Mouse (Mus musculus) spleen, postnatal 10 days (tissue): ENCODE measurements around the gene Mif4gd.

Experiments
- DNase-seq, 2 experiments: peaks; one replicate each; pipeline ENCODE4 v3.0.0; 2021 to 2022; ENCODE audit warnings: low spot score in 2 of 2

Mif4gd gene

GRCm38 (mm10) chr11:115632862-115633261, 20.1 kb upstream of the Mif4gd start:
- no peak for DNase-seq

DNA sequence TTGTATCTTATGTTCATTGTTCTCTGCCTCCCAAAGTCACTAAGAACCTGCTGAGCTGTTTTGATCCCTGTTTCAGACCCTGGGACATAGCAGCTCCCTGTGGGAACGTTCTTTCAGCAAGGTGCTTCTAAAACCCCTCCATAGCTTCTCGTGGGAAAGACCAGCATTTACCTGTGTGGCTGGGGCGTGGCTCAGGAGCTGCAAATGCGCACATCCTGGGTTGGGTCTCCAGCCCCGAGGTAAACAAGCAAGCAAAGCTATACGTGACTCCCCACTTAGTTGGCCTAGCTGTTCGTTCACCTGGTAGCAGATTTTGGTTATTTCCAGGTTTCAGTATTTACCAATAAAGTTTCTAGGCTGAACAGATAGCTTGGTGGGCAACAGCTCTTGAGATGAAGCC, 19.5 kb upstream of the Mif4gd start:
- DNase-seq = no peak

DNA sequence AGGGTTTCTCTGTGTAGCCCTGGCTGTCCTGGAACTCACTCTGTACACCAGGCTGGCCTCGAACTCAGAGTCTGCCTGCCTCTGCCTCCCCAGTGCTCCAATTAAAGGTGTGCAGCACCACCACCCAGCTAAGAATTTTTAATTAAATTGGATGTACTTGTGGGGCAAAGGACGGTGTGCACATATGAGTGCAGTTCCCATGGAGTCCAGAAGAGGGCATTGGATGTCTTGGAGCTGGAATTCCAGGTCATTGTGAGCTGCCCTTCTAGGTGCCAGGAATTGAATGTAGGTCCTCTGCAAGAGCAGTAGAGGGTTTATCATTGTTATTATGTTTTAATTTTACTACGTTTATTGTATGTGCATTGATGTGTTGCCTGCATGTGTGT, 18.7 kb upstream of the Mif4gd start:
- peak in 1 of 2 experiments; percentile 49 for DNase-seq

- DNase-seq = peak; percentile 44 to 80
Measured at GRCm38 (mm10) chr11:115630532-115631504, 18.0 kb upstream of the Mif4gd start.

DNA sequence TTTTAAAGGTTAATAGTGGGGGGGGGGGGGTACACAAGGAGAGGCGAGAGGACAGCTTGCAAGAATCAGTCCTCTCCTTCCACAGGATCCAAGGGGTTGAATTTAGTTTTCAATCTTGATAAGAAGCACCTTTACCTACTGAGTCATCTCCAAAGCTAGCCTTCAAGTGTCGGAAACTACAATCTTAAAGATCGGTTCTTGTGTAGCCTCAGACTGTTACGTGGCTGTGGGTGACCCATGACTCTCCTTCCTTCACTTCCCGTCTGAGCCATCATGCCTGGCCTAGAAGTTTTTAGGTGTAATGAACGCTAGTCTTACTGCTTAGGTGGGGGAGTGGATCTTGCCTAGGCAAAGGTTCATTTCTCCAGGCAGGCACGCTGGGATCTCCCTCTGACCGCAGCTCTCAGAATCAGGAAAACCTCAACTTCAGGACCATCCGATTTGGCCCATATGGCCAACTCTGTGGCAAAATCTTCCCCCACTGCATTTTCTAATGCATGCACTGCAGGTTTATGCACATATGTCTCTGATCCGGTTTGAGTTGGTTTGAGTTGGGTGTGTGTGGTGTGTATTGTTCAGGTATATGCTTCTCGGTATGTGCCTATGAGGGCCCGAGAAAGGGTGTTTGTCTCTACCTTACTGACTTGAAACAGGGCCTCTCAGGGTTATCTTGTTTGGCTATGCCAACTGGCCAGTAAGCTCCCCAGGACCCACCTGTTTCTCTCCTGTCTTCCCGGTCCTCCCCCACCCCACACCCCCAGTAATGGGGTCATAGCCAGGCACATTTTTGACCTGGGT, 17.2 kb upstream of the Mif4gd start:
- no peak for DNase-seq

DNA sequence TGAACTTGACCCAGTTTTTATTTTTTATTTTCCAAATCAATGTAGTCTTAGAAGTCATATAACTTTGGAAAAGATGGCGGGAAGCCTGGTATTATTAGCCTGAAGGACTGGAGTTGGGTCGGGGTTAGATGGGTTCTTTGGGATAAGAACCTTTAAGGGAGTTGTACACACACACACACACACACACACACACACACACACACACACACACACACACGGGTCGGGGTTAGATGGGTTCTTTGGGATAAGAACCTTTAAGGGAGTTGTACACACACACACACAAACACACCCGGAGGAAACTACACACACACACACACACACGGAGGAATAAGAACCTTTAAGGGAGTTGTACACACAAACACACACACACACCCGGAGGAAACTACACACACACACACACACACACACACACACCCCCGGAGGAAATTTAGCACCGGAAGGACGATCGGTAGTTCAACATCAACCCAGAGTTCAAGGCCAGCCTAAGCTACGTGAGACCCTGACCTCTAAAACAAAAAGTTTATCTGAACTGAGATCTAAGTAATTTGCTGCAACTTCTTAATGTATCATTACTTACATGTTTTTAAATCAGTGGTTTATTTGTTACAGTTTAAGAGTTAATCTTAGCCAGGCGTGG, 15.8 kb upstream of the Mif4gd start:
- DNase-seq = no peak

DNA sequence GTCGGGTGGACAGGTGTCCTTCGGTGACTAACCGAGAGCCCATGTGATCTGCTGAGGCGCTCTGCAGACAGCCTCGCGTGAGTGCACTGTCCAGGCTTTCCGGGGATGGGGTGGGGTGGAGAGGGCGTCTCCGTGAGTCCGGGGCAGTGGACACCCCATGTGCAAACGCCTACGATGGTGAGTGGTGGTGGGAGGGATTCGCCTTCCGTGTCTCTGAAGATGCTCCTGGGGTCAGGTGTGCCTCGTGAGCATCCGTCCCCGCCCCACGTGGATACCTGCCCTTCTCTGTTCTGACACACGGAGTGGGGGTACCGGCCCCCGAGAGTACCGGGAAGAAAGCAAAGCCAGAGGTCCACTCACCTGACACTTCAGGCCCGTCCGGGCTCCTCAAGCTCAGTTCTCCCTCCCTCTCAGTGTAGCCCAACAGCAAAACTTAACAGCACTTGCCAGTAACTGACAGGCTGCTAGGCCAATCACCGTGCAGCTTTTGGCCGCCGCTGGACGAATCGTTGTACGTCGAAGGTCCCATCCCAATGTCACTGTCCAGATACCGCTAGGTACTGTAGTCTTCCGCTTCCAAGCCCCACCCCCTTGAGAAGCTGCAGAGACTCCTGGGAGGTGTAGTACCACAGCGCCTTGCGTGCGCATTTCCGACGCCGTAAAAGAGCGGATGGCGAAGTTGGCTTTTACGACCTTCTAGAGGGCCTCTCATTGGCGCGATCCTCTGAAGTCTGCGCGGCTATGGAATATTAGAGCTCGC, 15.1 kb upstream of the Mif4gd start, which contains the start of gene Slc25a19:
TSS of gene Slc25a19 (minus strand) at position 591 of the 760 bp plus-strand sequence.
- DNase-seq = peak; percentile 97 to 99

DNA sequence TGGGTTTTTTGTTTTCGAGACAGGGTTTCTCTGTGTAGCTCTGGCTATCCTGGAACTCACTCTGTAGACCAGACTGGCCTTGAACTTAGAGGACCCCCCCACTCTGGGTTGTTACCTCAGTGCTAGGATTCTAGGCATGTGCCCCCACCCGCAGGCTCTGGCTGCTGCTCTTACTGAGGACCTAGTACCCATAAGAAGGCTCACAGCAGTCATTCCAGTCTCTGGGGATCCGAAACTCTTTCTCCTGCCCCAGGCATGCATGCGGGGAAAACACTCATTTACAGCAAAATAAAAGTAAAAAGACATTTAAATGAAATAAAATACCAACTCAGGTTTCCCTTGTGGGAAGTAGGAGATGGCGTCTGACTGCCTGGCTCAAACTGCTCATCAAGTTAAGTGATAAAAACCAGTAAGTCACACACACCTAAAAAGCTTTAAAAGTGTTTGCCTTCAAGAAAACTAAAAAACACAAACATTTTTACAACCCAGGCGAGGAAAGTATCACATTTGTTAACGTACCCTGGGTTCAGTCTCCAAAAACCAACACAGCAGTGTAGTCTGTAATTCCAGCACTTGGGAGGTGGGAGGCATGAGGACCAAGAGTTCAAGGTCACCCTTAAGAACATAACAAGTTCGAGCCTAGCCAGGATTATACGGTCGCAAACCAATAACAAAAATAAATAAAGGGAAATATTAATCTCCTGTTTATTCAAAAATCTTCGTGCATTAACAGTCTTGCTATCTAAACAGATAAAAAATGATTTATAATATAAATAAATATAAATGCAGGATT, 14.3 kb upstream of the Mif4gd start:
- no peak for DNase-seq

GRCm38 (mm10) chr11:115625877-115626276, 13.1 kb upstream of the Mif4gd start:
- no peak for DNase-seq

GRCm38 (mm10) chr11:115623487-115624070, 10.8 kb upstream of the Mif4gd start:
- DNase-seq = peak in 1 of 2 experiments; percentile 15

DNA sequence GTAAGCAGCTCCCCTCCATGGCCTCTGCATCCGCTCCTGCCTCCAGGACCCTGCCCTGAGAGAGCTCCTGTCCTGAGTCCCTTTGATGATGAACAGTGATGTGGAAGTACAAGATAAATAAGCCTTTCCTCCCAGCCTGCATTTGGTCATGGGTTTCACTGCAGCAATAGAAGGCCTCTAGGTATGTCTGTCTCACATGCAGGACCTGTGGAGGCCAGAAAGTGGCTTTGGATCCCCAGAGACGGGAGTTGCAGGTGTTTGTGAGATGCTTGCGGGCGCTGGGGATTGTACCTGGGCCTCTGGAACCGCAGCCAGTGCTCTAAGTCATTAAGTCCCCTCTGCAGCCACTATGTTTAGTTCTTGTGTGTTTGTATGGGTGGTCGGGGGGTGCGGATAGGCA, 7.2 kb upstream of the Mif4gd start:
- DNase-seq = no peak

DNA sequence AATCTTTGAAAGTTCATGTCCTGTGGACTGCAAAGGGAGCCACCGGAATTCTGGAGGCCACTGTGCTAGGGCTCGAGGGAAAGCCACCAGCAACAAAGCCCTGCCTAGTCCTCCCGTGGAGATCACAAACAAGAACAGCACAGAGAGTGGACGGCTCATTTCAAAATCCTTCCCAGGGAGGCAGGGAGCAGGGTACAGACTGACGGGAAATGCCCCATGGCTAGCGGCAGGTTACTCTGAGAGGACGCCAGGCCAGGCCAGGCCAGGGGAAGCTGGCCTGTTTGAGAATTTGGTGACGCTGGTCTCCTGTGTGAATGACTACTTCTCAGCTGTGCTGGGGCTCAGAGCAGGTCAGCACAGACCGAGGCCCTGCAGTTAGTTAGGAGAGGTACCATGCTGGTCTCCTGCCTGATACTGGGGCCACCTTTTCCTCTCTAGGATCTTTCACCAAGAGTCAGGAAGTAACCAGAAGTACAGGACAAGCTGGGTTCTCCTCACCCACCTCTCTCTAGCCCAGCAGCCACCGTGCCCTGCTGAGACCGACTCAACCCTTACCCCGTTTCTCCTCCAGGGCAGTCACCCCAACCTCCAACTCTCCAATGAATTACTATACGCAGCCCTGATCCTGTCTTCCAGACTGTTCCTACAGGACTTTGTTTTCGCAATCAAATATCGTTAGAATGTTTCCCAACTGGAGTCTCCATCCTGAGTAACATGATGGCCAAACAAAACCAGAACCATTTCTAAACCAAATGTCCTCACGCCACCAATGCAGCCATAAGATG, 6.2 kb upstream of the Mif4gd start:
- DNase-seq = no peak

DNA sequence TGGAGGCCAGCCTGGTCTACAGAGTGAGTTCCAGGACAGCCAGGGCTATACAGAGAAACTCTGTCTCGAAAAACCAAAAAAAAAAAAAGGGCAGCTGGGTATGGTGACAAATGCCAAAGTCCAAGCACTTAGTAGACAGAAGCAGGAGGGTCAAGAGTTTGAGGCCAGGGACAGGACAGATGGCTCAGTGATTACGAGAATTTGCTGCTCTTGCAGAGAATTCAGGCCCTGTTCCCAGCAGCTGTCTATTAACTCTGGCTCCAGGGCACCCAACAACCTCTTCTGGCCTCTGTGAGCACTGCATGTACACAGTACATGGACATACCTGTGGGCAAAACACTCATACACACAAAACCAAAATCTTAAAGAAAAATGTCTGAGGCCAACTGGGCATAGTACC, 5.2 kb upstream of the Mif4gd start:
- no peak for DNase-seq

DNA sequence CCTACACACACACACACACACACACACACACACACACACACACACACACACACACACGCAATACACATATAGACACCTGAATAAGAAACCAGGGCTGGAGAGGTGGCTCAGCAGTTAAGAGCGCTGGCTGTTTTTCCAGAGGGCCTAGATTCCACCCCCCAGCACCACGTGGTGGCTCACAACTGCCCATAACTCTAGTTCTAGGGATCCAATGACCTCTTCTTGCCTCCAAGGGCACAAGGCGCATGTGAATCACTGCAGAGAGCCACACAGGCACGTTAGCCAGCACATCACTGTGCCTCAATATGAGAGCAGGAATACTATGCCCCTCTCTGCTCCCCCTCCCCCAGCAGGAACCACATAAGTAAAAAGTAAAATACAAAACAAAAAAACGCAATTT, 4.1 kb upstream of the Mif4gd start:
- DNase-seq = no peak

GRCm38 (mm10) chr11:115616371-115616770, 3.6 kb upstream of the Mif4gd start:
- DNase-seq = no peak

- DNase-seq = no peak
Measured at GRCm38 (mm10) chr11:115615875-115616274, 3.1 kb upstream of the Mif4gd start.

DNA sequence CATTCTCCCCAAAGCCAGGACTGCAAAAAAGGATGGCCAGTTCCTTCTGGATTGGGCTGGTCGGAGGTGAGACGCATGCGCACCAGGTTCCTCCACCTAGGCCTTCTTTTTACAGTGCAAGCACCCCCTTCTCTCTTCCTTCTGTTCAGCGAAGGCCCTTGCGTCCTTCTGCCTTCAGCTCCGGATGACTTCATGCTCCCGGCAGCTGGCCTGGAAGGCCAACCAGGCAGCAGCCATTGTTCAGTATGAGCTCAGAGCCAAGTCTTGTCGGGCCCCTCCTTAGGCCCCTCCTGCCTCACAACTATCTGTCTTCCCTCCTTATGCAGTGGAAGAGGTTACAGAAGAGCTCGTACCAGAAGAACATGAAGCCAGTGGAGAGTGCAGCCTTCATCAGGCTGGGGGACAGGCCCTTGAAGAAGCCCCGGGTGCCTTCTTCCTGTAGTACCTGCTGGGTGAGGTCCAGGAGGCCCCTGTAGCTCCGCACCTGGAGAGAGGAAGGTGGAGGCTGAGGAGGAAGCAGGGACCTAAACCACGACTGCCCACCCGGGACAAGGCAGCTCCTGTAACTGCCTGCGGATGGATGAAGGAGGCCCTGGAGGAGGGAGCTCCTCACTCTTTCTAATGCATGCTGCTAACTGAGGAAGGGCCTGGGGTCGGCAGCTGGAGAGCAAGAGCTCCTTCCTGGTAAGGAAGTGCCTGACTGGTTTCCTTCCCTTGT, 2.5 kb upstream of the Mif4gd start:
- no peak for DNase-seq

- DNase-seq = no peak
Measured at GRCm38 (mm10) chr11:115614346-115615107, 1.8 kb upstream of the Mif4gd start.
